Mouse (Mus musculus) ovary, postnatal 10 days (tissue): ENCODE results near the gene Hdac10.

Source experiments
- DNase-seq: peaks from one replicate; pipeline ENCODE4 v3.0.0; 2022; ENCODE audit warnings: low spot score

Hdac10 gene

GRCm38 (mm10) chr15:89148496-89149270 is 20.2 kb upstream of the Hdac10 start:
- no peak for DNase-seq

DNA sequence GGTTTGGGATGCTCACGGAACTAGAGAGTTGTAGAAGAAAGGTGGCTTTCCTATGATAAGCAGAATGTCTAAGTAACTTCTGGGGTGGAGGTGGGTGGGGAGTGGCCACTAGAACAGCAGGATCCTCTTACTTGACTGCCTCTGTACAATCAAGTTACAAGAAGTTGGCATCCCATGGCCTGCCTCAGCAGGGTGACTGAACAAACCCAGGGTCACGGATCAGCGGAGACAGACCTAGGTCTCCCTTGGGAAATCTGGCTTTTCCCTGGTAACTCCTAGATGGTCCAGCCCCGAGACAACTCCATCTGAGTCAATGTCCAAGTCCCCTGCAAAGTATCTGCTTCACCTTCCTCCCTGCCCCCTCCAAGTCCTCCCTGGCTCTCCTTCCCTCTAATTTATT is 19.4 kb upstream of the Hdac10 start:
- no peak for DNase-seq

DNA sequence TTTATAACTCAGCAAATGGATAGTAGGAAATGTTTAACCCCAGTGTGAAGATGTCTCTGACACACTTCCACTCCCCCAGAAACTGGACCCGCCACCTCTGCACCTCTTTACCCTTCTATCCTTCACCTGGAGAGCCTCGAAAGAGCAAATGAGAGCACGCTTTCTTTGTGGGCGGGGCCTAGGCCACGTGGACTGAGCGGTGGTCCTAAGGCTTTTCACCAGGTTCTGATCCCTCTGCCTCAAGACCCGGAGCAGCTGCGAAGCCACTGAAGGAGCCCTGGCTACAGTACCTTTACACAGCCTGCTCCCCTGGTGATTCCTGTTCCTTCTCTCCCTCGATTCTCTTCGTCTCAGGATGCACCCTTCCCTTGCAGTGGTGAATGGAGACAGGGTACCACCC is 19.0 kb upstream of the Hdac10 start:
- DNase-seq, result no peak

DNA sequence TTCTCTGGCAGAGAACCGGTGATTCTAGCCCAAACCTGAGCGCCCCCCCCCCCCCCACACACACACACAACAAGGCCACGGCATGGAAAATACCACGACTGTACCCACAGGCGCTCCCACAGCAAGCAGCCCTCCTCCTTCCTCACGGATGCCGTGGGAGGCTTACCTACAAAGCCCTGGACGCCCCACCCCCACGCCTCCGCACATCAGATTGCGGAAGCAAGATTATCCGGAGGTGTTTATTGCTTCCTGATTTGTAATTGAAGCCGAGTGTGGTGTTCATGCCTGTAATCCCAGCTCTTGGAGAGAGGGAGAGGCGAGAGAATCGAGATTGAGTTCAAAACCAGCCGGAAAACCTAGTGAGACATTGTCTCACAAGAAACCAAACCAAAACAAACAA is 18.5 kb upstream of the Hdac10 start:
- no peak for DNase-seq

DNA sequence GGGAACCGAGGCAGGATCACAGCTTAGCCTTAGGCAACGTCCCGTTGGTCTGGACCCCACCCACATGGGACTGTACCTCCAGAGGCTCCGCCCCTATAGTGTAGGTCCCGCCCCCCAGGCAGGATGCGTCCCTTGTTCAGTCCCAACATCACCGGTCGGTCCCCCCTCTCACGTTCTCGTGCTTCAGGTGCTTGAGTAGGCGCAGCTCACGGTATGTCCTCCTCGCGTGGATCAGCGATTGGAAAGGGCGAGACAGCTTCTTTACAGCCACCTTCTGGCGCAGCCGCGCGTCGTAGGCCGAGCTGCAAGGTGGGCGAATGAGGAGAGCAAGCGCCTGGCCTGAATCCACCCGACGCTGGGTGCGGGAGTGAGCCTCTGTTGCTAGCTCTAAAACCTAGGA is 18.0 kb upstream of the Hdac10 start:
- no peak for DNase-seq

DNA sequence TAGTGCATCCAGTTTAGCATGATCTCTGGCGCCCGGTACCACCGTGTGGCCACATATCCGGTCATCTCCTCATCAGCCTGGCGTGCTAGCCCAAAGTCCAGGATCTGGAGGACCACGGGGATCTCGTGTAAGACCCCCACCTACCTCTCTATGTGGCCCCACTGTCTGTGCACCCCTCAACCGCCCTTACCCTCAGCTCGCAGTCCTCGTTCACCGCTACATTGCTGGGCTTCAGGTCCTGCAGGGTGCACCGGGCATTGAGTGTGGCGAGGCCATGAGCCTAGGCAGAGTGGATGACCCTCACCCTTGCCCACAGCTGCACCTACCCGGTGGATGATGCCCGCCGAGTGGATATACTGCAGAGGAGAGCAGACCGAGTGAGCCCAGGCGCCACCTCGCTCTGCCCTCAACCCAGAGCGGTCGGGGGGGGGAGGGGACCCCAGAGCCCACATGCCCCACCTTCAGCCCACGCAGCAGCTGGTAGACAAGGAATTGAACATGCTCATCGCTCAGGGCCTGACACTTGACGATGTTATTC is 17.4 kb upstream of the Hdac10 start:
- no peak for DNase-seq

- DNase-seq, result no peak
Measured at GRCm38 (mm10) chr15:89144965-89145364, 16.5 kb upstream of the Hdac10 start.

DNA sequence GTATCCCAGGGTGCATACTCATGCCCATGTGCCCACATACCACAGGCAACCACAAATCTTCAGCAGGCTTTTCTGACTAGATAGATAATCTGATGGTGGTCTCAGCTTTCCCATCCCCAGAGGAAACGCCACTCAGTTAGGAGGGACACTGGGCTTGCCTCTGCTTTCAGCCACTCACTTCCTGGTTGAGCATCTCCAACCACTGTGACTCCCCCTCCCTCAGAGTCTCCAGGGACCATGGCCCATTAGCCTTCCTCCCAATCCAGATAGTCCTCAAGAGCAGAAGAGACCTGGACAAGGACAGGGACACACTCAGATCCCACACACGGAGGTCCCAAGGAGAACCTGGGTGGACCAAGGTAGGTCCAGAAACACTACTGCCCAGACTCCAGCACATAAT is 14.6 kb upstream of the Hdac10 start:
- no peak for DNase-seq

GRCm38 (mm10) chr15:89141905-89142304 is 13.4 kb upstream of the Hdac10 start:
- DNase-seq, result no peak

GRCm38 (mm10) chr15:89141443-89141842 is 12.9 kb upstream of the Hdac10 start:
- DNase-seq, result no peak

- DNase-seq, result no peak
Measured at GRCm38 (mm10) chr15:89140659-89141252, 12.3 kb upstream of the Hdac10 start, which contains the start of gene Mapk12. Mapk12 (minus strand) TSS chr15:89140703.

GRCm38 (mm10) chr15:89140048-89140658 is 11.7 kb upstream of the Hdac10 start:
- no peak for DNase-seq

DNA sequence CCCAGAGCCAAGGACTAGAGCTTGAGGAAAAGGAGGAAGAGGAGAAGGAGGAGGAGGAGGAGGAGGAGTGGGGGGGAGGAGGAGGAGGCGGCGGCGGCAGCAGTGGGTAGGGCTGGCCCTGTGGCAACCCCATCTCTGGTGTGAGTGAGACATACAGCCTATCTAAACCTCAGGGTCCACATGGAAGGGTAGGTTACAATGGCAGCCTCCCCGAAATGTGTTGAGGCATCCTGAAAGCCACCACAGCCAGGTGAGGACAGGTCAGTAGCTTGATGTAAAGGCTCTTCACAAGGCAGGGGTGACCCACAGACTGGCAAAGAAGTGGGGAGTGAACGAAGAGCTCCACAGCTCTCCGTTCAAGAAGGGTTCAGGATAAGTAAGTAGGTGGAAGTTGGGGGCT is 10.0 kb upstream of the Hdac10 start:
- no peak for DNase-seq

- no peak for DNase-seq
Measured at GRCm38 (mm10) chr15:89138046-89138405, 9.5 kb upstream of the Hdac10 start.

GRCm38 (mm10) chr15:89137378-89138045 is 9.0 kb upstream of the Hdac10 start:
- DNase-seq, result no peak

DNA sequence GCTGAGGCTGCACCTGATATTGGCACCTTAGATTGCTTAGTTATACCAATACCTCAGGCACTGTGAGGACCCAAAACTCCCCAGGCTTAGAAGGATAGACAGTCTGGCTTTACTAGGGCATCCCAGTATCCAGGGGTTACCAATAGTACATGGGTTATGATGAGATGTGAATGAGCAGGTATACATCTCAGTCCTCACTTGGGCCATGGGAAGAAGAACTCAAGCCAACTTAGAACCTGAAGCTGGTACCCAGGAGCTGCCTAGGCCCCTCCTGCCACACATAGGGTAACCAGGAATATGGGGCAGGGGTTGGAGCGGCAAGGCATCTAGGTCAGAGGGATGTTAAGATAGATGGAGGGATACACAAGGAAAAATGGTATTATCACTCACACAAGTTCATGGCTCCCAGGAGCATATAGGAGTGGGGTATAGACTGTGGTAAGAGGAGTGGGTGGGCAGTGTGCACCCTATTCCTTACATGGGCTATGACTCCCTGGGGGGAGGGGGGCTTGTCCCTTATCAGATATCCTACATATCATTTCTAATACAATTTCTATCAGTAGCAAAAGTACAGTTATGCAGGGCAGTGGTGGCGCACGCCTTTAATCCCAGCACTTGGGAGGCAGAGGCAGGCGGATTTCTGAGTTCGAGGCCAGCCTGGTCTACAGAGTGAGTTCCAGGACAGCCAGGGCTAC is 8.1 kb upstream of the Hdac10 start:
- DNase-seq, result no peak

DNA sequence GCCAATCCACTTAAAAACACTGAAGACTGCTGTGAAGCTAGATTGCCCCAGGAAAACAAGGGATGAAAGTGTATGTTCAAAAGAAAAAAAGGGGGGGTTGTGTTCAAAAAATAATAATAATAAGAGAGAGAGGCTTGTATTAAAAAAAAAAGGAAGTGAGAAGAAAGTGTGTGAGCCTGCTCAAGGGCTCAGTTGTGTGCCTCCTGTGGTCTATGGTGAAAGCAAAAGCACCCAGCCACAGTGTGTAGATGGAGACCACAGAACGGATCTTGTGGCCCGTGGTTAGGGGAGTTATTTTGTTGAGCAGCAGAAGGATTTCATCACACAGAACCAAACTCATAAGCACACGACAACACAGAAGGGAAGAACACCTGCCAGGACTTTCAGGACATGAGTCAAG is 2.8 kb upstream of the Hdac10 start:
- DNase-seq, result no peak

GRCm38 (mm10) chr15:89130245-89130644 is 1.7 kb upstream of the Hdac10 start:
- no peak for DNase-seq

DNA sequence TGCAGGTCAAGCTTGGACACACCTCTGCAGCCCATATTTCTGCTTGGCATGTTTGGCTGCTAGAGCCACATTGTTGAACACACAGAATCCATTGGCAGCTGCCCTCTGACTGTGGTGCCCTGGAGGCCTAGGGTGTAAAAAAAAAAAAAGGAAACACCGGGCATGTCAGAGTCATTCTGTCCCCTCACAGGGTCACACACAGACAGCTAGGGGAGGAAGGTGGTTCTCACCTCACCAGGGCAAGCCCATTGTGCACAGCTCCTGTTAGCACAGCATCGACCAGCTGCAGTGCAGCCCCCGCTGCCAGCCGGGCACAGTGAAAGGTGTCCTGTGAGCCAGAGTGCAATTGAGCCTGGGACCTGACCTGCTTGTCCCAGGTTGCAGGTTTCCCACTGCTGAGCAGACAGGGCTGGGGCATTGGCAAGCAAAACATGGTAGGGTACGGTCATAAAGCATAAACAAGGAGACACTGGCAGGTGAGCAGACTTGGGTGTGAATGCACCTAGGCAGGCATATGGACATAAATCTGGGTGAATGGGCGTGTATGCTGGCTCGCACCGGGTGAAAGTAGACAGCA is 1.0 kb downstream of the Hdac10 start:
- DNase-seq, result no peak

- no peak for DNase-seq
Measured at GRCm38 (mm10) chr15:89126622-89127021, 1.9 kb downstream of the Hdac10 start.

DNA sequence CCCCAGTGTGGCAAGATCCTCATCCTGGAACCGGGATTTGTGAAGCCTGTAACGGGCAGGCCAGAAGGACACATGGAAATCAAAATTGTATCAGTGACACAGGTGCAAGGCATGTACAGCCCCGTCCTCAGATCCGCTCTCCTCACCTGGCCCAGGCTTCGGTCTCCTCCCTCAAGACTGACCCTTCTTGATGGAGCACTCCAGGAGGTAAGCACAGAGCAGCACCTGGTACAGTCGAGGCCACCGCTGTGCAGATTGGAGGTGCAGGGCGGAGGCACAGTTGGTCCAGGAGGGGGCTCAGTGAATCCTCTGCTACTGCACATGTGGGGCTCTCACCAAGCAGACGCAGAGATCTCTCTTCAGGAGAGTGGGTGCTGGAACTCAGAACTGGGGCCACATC is 3.1 kb downstream of the Hdac10 start:
- no peak for DNase-seq

- no peak for DNase-seq
Measured at GRCm38 (mm10) chr15:89124312-89124711, 4.2 kb downstream of the Hdac10 start.
